ENCODE assay signal across 10 mouse cellular contexts in genomic region chr9:86744041-86744440, GRCm38 (mm10). TPM values are rescaled to one million over a fixed set of nuclear protein-coding genes. Genes with fewer than 3 reads are reported as not detected.
DNase-seq lines count a peak whose midpoint lies in the region; ATAC-seq lines count a peak whose summit lies in the region.
"Had no signal": no experiment of that assay in that cellular context is flagged by ENCODE, and none has a peak within 500 bp of the region (broad histone marks: within the 10 kb centered on the region; RNA-seq: fewer than 3 reads in every experiment).

No protein-coding gene starts in this region.

- H3K9ac ChIP-seq in kidney, embryonic 14.5 days (ENCODE audit: low read depth, low read length) = no peak overlapping the region
- no peak overlapping the region for H3K9ac ChIP-seq in embryonic facial prominence, embryonic 12.5 days
- H3K9ac ChIP-seq in forebrain, embryonic 15.5 days (replicated peaks) = no peak overlapping the region; the same call in 1 of the 2 replicates
- no peak overlapping the region for H3K9ac ChIP-seq in midbrain, embryonic 12.5 days (replicated peaks)

- peak overlapping the region; percentile 54 for H3K4me2 ChIP-seq in kidney, embryonic 14.5 days (replicated peaks; ENCODE audit: low read depth, low read length)
- peak overlapping the region; percentile 60 for H3K4me2 ChIP-seq in embryonic facial prominence, embryonic 12.5 days (replicated peaks)
- no peak overlapping the region; the same call in 1 of the 2 replicates for H3K4me2 ChIP-seq in forebrain, embryonic 15.5 days (replicated peaks)
- H3K4me2 ChIP-seq in midbrain, embryonic 12.5 days (replicated peaks) = peak overlapping the region; percentile 67

- no peaks in the 10 kb centered on the region for H3K4me1 ChIP-seq in kidney, embryonic 14.5 days (ENCODE audit: control insufficient read depth, insufficient read depth, low read length)
- H3K4me1 ChIP-seq in embryonic facial prominence, embryonic 12.5 days = peaks cover 6% of the 10 kb centered on the region
- H3K4me1 ChIP-seq in forebrain, embryonic 15.5 days = peaks cover 13% of the 10 kb centered on the region
- H3K4me1 ChIP-seq in midbrain, embryonic 12.5 days = peaks cover 9% of the 10 kb centered on the region; the same call in 1 of the 2 replicates

- H3K4me3 ChIP-seq in kidney, embryonic 14.5 days (ENCODE audit: low read length) = no peak overlapping the region; the same call in 1 of the 2 replicates
- H3K4me3 ChIP-seq in embryonic facial prominence, embryonic 12.5 days = peak overlapping the region; percentile 36
- H3K4me3 ChIP-seq in forebrain, embryonic 15.5 days = peak overlapping the region; percentile 37; the same call in 1 of the 2 replicates
- no peak overlapping the region for H3K4me3 ChIP-seq in midbrain, embryonic 12.5 days

- H3K27me3 ChIP-seq in kidney, embryonic 14.5 days (ENCODE audit: control insufficient read depth, insufficient read depth, low read length) = 0 out of 2 replicates have a peak, but pooled peaks cover 3% of the 10 kb centered on the region
- H3K27me3 ChIP-seq in embryonic facial prominence, embryonic 12.5 days = no peaks in the 10 kb centered on the region
- no peaks in the 10 kb centered on the region for H3K27me3 ChIP-seq in forebrain, embryonic 15.5 days
- peaks cover 17% of the 10 kb centered on the region for H3K27me3 ChIP-seq in midbrain, embryonic 12.5 days

- WGBS in kidney, embryonic 14.5 days = 39% methylated on average over 5 of the region's 5 CpGs
- 28% methylated on average over 5 of the region's 5 CpGs for WGBS in embryonic facial prominence, embryonic 12.5 days
- WGBS in forebrain, embryonic 15.5 days = 40% methylated on average over 5 of the region's 5 CpGs
- 36% methylated on average over 5 of the region's 5 CpGs for WGBS in midbrain, embryonic 12.5 days

- H3K36me3 ChIP-seq in kidney, embryonic 14.5 days (ENCODE audit: control insufficient read depth, insufficient read depth, low read length) = no peaks in the 10 kb centered on the region
- H3K36me3 ChIP-seq in embryonic facial prominence, embryonic 12.5 days = no peaks in the 10 kb centered on the region
- H3K36me3 ChIP-seq in forebrain, embryonic 15.5 days = no peaks in the 10 kb centered on the region
- H3K36me3 ChIP-seq in midbrain, embryonic 12.5 days = no peaks in the 10 kb centered on the region

- no peaks in the 10 kb centered on the region for H3K9me3 ChIP-seq in kidney, embryonic 14.5 days (ENCODE audit: control insufficient read depth, low read length)
- no peaks in the 10 kb centered on the region for H3K9me3 ChIP-seq in embryonic facial prominence, embryonic 12.5 days
- H3K9me3 ChIP-seq in forebrain, embryonic 15.5 days = no peaks in the 10 kb centered on the region
- H3K9me3 ChIP-seq in midbrain, embryonic 12.5 days = no peaks in the 10 kb centered on the region

- no peak overlapping the region for H3K27ac ChIP-seq in kidney, embryonic 14.5 days (ENCODE audit: low read depth, low read length)
- no peak overlapping the region for H3K27ac ChIP-seq in embryonic facial prominence, embryonic 12.5 days
- no peak overlapping the region for H3K27ac ChIP-seq in forebrain, embryonic 15.5 days (replicated peaks)
- H3K27ac ChIP-seq in midbrain, embryonic 12.5 days (replicated peaks) = no peak overlapping the region

- ATAC-seq in kidney, embryonic 14.5 days (ENCODE audit: low FRiP score, low TSS enrichment) = no peak
- no peak for ATAC-seq in embryonic facial prominence, embryonic 12.5 days (ENCODE audit: insufficient number of reproducible peaks, insufficient read depth, low FRiP score, low TSS enrichment)
- no peak for ATAC-seq in forebrain, embryonic 15.5 days (replicated peaks)
- no peak for ATAC-seq in midbrain, embryonic 12.5 days (ENCODE audit: low FRiP score, low read depth)

- no peak for DNase-seq in kidney, postnatal 25 days
- DNase-seq in cerebellum, postnatal 4 days (ENCODE audit: low spot score in 2 of 2) = no peak
- no peak for DNase-seq in left cerebral cortex, adult 8-10 months (ENCODE audit: low spot score in 2 of 2)
- DNase-seq: cerebellum, adult 9-11 months; lung, postnatal 36 days; thymus, adult 18-20 months had no signal

RNA-seq across cellular contexts. Expression of gene Prss35, which starts 0.6 kb away (rescaled TPM):
- 1.1 and 1.5 TPM in 2 replicates for polyA plus RNA-seq in kidney, embryonic 14.5 days (2014; fragmentation: Nextera tagmentation; extraction: Ambion mirVana)
- 11.8 and 14.9 TPM in 2 replicates for polyA plus RNA-seq in embryonic facial prominence, embryonic 12.5 days (2016; fragmentation: Nextera tagmentation; extraction: Ambion mirVana)
- polyA plus RNA-seq in forebrain, embryonic 15.5 days (2015; fragmentation: Nextera tagmentation; extraction: Ambion mirVana) = 0.78 and 1.1 TPM in 2 replicates
- polyA plus RNA-seq in midbrain, embryonic 12.5 days (2016; fragmentation: Nextera tagmentation; extraction: Ambion mirVana) = 2.4 and 3.2 TPM in 2 replicates
- 1 to 10 TPM; 2.0 to 2.7 (median 2.3) TPM for total RNA-seq in left cerebral cortex, adult 8-10 months (2022)

RNA-seq across cellular contexts. Expression of gene Me1, which starts 48.3 kb away (rescaled TPM):
- 4.5 and 8.4 TPM in 2 replicates for polyA plus RNA-seq in kidney, embryonic 14.5 days (2014; fragmentation: Nextera tagmentation; extraction: Ambion mirVana)
- 15.2 and 17.8 TPM in 2 replicates for polyA plus RNA-seq in embryonic facial prominence, embryonic 12.5 days (2016; fragmentation: Nextera tagmentation; extraction: Ambion mirVana)
- polyA plus RNA-seq in forebrain, embryonic 15.5 days (2015; fragmentation: Nextera tagmentation; extraction: Ambion mirVana) = 16.3 and 20.2 TPM in 2 replicates
- 17.1 TPM in 2 replicates for polyA plus RNA-seq in midbrain, embryonic 12.5 days (2016; fragmentation: Nextera tagmentation; extraction: Ambion mirVana)
- 10 to 100 TPM; 50.5 to 62.9 (median 52.2) TPM for total RNA-seq in left cerebral cortex, adult 8-10 months (2022)

Comparison
In these comparisons a context has a peak if more than half of its experiments do, and no peak if none do; other contexts are left out.
1. H3K4me3 ChIP-seq: peak in embryonic facial prominence, embryonic 12.5 days (single experiment) and forebrain, embryonic 15.5 days (single experiment); none in kidney, embryonic 14.5 days (single experiment) and midbrain, embryonic 12.5 days (single experiment).